Mouse (Mus musculus): ENCODE results near the gene Raly.
"Not testable (repeated sequence)": the region's sequence is repeated elsewhere in the genome, so short reads cannot be mapped to it uniquely, and the experiment has no call there.

Raly gene

DNA sequence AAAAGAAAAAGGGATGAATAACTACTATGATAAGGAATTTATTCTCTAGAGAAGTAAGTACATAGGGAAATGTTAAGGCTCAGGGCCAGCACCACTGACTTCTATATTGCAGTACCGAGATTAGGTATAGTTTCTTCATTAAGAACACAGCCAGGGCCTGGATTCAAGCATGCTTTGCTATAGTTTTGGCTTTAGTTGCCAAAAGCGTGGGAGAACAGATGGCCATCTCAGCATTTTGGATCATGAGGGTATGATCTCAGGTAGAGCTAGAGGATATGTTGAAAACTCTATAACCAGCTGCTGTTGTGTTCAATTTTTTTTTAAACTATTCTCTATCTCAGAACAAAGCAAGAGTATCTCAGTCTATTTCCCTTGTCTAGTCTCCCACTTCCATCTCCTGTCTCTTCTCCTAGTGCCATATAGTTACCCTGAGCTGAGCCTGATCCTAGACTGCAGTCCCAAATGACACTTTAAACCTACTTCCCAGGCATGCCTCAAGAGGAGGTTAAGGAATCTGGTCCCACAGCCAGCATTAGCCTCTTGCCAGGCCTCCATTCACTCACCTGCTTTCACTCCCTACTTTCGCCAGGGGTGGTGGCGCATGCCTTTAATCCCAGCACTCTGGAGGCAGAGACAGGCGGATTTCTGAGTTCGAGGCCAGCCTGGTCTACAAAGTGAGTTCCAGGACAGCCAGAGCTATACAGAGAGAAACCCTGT, 43.4 kb downstream of the Raly start:
- DNase-seq (ENCODE audit: low read depth, low spot score): no peak

DNA sequence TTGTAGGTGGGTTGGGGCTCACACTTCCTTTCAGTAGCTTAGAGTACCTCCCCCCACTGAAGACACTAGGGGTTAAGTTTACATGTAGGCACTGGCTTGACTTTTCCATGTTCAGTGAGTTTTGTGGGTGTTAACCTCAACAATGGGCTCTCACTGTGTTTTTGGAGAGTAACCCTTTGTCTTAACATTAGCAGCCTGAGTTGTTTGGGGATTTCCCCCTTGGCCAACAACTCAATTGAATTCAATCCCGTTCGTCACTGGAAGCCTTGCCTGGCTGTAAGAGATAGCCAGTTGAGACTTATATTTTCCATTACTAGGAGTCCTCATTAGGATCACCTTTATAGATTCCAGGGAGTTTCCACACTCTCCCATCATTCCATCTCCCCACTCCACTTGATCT, 45.6 kb downstream of the Raly start:
- DNase-seq (ENCODE audit: low read depth, low spot score): peak; percentile 35

DNA sequence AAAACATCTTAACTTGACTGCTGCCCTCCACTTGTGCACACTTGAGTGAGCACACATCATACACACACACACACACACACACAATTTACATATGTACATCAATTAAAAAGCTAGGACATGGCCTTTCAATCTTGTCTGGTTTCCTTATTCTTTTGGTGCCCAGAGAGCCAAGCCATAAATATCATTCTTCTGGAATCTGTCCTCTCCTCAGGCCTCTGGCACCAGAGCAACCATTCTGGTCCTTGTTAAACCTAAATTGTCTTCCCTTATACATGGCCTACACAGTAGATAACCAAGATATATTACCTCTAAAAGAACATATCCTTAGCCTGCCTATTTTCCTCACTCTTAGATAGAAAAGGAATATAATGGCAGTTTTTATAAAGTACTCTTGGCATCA, 57.2 kb downstream of the Raly start:
- DNase-seq (ENCODE audit: low read depth, low spot score): no peak

DNA sequence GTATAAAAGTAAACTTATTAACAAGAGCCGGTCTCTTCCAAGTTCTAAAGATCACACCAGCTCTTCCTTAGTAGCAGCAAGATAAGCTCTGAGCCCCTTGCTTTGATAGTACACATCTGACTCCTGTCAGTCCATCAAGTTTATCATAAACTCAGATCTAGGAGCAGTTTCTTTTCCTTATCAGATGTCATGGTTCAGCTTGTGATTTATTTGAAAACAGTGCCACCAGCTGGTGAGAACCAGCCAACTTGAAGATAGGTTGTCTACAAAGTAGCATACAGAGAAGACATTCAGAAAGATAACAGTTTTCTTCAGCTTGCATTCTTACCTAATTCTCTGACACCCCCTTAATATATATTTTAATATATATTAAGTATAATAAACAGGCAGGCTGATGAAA, 64.5 kb downstream of the Raly start:
- peak; percentile 81 for DNase-seq (ENCODE audit: low read depth, low spot score)

DNA sequence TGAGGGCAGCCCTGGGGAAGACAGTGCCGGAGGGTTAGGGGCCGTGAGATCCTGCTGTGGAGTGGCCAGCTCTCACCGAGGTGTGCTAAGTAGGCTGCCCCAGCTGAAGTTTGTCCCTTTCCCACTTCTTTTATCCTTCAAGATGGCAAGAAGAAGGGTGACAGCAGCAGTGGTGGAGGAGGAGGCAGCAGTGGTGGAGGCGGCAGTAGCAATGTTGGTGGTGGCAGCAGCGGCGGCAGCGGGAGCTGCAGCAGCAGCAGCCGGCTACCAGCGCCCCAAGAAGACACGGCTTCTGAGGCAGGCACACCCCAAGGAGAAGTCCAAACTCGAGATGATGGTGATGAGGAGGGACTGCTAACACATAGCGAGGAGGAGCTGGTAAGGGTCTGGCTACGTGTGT, 72.8 kb downstream of the Raly start:
- DNase-seq (ENCODE audit: low read depth, low spot score): no peak

DNA sequence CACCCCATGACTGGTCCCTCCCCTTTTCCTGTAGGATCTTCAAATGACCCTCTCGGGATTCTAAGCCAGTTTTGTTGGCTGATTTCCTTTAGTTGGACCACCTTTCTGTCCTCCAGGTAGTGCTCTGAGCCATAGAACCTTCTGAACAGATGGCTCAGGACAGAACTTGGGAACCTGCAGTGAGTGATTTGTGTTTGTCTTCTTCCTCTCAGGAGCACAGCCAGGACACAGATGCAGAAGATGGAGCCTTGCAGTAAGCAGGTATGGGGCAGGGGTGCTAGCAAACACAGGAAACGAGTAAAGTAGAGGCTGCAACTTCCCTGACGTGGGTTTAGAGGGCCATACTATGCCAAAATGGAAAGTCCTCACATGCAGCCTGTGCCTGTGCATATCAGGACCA, 74.8 kb downstream of the Raly start:
- no peak for DNase-seq (ENCODE audit: low read depth, low spot score)

DNA sequence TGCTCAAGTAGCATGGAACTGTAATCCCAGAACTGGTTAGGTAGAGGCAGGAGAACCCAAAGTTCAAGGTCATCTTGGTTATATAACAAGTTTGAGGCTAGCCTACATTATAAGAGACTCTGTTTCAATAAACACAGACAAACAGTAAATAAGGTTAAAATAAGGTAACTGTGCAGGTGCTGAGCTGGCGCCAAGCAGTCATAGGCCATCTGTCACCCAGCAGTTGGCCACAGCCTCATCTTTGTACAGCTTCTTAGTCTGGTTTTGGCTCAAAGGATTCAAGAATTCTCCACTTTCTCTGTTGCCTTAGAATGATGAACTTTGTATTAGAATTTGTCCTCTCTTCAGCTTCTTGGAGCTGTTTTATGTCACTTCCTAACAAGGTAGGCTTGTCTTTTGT, 77.2 kb downstream of the Raly start:
- DNase-seq (ENCODE audit: low read depth, low spot score): no peak

DNA sequence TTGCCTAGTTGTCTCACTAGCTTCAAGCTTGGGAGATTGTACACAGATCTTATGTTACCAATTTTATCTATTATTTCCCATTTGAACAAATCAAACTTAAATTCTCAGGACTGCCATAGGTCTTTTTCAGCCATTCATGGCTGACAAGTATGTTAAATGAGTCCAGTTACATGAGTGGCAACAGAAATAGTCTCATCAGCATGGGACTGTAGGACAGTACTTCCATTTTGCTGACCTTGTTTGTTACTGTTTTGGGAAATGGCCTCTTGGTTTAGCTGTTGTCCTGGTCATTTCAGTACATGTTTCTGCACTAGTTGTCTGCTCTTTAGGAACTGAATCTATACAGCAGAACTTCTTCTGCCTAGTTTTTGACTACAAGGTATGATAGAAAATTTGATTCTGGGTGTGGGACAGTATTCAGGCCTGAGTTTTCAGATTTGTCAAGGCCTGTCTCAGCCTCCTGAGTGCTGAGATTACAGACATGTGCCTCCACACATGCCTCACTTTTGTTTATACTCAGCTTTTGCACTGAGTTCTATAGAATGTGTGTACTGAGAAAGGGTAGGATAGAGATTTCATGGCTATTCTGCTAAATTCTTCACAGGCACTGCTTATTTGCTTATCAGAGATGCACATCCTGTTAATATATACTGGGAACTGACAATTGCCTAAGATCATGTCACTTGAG, 79.2 kb downstream of the Raly start:
- DNase-seq (ENCODE audit: low read depth, low spot score): no peak

DNA sequence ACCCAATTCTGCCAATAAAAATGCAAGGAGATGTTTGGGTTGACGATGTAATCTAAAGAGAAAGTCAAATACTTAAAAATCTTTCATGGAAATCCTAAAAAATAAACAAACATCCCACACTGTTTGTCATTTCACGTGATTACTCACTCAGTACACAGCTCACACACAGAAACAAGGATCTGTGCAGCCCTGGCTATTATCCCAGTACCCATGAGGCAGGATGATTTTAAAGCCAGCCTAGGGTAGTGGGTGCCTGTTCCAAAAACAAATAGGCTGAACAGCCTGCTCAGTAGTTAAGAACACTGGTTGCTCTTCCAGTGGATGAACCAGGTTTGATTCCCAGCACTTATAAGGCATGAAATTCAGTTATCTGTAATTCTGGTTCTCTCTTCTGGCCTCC, 85.7 kb downstream of the Raly start:
- no peak for DNase-seq (ENCODE audit: low read depth, low spot score)

DNA sequence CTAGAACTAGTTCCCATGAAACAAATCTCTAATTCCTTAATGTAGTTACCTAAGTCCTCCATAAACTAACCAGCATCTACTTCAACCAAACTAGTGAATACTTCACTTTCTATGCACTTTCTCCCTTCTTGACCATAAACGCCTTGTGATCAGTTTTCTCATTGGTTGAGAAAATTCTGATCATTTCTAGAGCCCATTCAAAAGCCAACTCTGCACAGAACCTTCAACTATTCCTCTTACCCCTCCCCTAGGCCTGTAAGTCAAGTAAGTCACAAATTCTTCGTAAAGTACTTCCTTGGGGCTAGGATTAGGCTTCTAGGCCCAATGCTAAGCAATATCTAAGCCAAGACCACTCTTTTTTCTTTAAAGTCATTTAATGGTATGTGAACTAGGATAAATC, 100.7 kb downstream of the Raly start:
- no peak for DNase-seq (ENCODE audit: low read depth, low spot score)

DNA sequence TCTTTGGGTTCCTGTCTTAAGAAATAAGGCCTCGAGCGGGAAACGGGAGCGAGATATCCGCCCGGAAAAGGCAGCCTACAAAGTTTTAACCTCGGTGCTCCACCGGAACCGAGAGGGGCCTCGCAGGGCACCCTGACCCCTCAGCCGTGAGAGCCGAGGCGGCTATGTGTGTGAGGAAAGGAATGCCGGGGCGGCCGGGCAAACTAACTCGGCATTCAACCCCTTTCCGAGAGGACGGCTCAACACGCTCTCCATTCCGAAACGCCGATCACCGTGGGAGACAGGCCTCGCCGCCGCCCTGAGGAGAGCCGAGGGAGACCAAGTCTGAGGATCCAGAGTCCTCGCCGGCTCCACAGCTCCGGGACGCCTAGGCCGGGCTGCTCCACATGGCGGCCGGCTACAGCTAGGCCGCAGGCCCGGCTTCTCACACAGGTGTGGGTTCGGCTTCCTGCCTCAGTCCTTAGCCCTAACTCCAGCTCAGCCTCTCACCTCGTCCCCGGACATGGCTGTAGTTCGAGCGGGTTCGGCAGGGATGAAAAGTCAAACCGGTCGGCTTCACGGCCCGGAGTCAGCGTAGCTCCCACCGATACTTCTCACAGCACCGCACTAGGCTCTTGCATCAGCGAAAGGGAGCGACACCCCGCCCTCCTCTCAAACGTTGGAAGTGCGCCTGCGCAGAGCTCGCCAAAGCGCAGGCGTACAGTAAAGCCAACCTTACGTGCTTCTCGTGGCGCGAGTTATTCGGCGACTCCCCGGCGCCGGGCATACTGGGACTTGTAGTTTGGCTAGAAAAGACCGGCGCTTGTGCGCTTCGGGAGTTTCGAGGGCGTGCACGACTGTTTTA, 101.5 kb downstream of the Raly start, which contains the start of gene Eif2s2:
Gene Eif2s2 (minus strand): TSS at position 735 of the 844 bp plus-strand sequence.
- DNase-seq (ENCODE audit: low read depth, low spot score): peak; percentile 98

DNA sequence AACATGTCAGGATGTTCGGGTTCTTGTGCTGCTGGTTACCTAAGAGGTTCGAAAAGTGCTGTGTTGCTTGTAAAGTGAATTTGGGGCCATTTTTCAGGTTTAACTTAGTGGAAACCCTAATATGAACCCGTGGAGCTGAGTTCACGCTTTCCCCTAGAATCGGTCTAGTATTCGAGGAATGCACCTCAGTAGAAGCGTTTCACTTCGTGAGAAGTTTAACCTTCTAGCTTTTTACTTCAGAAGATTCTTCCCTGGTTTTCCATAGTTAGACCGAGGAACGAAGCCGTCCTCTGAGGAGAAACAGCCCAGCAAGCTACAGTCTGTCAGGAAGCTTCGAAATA, 102.1 kb downstream of the Raly start:
- no peak for DNase-seq (ENCODE audit: low read depth, low spot score)

DNA sequence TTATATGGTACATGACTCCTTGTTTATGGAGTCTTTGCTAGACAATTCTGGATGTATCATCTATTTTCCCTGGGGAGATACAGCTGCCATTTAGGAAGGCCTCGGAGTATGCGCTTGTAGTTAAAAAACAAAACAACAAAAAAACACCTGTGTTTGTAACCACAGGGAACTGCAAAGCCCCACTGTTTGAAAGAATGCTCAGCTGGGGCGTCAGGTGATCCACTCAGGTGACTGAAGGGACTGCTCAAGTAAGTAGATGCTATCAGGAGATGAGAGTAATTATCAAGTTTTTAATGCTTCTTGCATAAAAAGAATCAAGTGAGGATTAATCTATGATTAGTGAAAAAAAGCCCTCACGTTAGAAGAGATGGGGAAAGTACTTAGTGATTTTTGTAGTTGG, 102.7 kb downstream of the Raly start:
- no peak for DNase-seq (ENCODE audit: low read depth, low spot score)

DNA sequence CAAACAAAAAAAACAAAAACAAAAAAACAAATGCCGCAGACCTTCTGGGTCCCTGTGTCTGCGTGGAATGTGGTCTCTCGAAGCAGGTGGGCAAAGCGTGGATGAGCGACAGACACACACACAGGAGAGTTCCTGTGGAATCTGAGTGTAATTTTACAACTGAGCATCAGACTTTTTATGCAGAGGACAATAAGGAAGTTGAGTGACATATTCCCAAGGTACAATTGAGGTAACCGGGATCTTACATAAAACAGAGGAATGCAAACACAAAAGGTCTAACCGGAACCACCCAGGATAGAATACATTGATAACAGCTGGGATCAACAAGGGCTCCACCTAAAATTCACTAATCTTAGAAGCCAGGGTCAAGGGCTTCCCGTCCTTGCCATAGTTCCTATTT, 108.1 kb downstream of the Raly start:
- not testable (repeated sequence) for DNase-seq (ENCODE audit: low read depth, low spot score)

DNA sequence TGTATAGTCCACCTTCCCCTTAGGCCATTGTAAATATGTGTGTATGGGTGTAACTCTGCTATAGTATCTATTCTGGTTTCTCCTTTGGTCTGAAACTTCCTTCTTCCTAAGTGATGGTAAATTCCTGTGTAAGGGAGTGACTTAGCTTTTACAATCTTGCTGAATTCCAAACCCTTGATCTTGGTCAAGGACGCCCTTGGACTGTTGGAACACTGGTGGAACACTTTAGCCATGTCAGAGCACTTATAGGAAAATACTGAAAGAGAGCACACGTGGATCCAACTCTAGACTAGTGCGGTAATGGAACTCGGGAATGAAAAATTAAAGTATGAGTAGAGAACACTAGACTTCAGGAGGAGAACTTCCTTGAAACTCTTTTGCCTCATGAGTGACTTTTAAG, 108.5 kb downstream of the Raly start:
- DNase-seq (ENCODE audit: low read depth, low spot score): not testable (repeated sequence)

DNA sequence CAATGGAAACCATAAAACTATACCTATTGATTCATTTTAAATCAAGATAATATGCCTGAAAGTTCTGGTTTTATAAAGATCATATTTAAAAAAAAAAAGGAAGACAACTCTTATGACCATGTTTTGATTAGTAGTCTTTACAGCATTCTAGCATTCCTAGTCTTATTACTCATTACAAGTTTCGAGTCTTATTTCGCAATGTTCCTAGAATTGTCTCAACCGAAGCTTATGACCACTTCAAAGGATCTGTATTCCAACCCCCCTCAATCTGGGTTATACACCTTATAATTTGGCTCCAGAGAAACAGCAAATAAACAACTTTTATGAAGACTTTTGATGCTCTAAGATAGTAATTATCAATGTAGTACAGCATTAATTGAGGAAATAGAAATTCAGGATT, 111.2 kb downstream of the Raly start:
- DNase-seq (ENCODE audit: low read depth, low spot score): no peak

DNA sequence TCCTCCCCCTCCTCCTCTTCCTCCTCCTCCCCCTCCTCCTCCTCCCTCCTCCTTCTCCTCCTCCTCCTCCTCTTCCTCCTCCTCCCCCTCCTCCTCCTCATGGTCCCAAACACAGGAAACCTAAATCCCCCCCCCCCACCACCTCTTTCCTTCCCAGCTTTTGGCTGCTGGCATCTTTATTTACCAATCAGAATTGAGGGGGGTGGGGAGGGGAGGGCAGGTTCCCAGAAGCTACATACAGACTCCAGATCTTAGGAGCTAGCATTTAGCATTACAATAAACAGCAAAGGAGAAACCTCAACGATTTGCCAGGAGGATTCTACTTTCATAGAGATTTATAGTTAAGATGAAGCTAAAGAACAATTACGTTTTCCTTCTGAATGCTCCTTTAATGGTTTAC, 114.9 kb downstream of the Raly start:
- no peak for DNase-seq (ENCODE audit: low read depth, low spot score)

DNA sequence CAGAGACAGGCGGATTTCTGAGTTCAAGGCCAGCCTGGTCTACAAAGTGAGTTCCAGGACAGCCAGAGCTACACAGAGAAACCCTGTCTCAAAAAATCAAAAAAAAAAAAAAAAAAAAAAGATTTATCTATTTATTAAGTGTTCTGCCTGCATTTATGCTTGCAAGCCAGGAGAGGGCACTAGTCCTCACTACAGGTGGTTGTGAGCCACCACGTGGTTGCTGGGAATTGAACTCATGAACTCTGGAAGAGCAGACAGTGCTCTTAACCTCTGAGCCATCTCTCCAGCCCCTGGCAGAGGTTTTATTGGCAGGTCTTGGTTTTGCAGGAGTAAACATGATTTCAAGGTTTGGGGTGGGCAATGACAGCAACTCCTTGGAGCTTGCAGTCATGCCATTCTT, 117.3 kb downstream of the Raly start:
- DNase-seq (ENCODE audit: low read depth, low spot score): peak; percentile 67

DNA sequence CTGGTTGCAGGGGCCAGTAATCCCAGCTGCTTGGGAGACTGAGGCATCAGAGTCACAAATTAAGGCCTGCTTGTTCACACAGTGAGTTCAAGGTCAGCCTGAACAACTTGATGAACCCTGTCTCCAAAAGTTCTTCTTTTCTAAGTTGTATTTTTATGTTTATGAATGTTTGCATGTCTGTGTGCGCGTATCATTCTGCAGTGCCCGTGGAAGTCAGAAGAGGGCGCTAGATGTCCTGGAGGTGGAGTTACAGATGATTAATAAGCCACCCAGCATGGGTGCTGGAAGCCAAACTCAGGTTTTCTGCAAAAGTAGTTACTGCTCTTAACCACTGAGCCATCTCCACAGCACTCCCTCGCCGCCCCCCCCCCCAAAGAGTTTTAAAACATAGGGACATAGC, 118.9 kb downstream of the Raly start:
- DNase-seq (ENCODE audit: low read depth, low spot score): peak; percentile 42

DNA sequence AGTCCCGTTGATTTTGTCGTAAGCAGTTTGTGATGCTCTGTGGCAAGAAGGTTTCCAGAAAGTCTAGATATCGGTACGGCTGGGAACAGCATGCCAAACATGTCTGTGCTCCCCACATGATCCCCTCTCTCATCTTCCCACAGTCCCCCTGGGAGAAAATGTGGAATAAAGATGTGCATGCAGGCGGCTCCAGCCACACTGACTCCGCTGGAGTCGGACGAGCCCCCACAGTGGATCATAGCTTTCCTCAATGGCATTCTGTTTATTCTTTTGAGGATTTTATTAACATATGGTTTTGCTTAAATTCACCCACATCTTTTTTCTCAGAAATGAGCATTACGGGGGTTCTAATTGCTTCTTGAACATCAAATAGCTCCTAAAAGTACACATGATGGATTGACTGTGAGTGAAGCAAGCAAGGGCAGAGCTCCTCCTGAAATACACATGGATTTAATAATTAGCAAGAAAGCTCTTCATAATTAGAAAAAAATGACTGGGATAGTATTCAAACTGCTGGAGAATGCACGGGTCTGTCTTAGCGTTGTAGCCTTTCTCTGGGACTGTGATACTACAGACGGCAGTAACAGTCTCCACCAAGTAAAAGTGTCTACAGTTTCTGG, 125.1 kb downstream of the Raly start:
- no peak for DNase-seq (ENCODE audit: low read depth, low spot score)

DNA sequence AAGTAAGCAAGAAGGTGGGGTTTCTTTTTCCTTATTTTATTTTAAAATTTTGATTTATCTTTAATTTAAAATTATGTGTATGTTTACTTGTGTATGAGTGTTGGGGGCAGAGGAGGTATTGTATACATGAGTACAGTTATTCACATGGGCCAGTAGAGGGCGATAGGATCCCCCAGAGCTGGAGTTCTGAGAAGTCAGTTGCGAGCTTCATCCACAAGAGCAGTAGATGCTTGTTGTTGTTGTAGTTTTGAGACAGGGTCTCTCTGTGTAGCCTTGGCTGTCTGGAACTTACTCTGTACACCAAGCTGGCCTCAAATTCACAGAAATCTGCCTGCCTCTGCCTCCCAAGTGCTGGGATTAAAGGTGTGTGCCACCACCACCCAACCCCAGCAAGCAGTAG, 125.7 kb downstream of the Raly start:
- peak; percentile 75 for DNase-seq (ENCODE audit: low read depth, low spot score)

Measured in CD4-positive, CD25-positive, alpha-beta regulatory T cell, adult 2 months (primary cell).